Mouse (Mus musculus) thymus, postnatal 4 days (tissue): Measurements from ENCODE around the gene Myh9.
A peak's percentile ranks its signal among the peaks of the same experiment; 100 is the strongest.

Source experiments
- DNase-seq: peaks from one replicate; pipeline ENCODE4 v3.0.0; 2021

Gene Myh9

GRCm38 (mm10) chr15:77841361-77842046 lies 471 bp downstream of the Myh9 start:
- peak; percentile 72 for DNase-seq

GRCm38 (mm10) chr15:77840450-77841360 lies 1.3 kb downstream of the Myh9 start:
- peak; percentile 64 for DNase-seq

- peak; percentile 54 for DNase-seq
Observed at GRCm38 (mm10) chr15:77839529-77840286, 2.3 kb downstream of the Myh9 start.

GRCm38 (mm10) chr15:77838530-77839387 lies 3.2 kb downstream of the Myh9 start:
- peak; percentile 61 for DNase-seq

GRCm38 (mm10) chr15:77837444-77838117 lies 4.4 kb downstream of the Myh9 start:
- no peak for DNase-seq

GRCm38 (mm10) chr15:77836692-77837443 lies 5.1 kb downstream of the Myh9 start:
- DNase-seq: no peak

- DNase-seq: peak; percentile 50
Observed at GRCm38 (mm10) chr15:77835930-77836653, 5.9 kb downstream of the Myh9 start.

- peak; percentile 63 for DNase-seq
Observed at GRCm38 (mm10) chr15:77834336-77835268, 7.4 kb downstream of the Myh9 start.

- DNase-seq: no peak
Observed at GRCm38 (mm10) chr15:77833731-77834130, 8.2 kb downstream of the Myh9 start.

- peak; percentile 54 for DNase-seq
Observed at GRCm38 (mm10) chr15:77833083-77833482, 8.9 kb downstream of the Myh9 start.

- DNase-seq: peak; percentile 60
Observed at GRCm38 (mm10) chr15:77832458-77832904, 9.5 kb downstream of the Myh9 start.

GRCm38 (mm10) chr15:77831754-77832457 lies 10.1 kb downstream of the Myh9 start:
- no peak for DNase-seq

GRCm38 (mm10) chr15:77831138-77831579 lies 10.8 kb downstream of the Myh9 start:
- DNase-seq: no peak

GRCm38 (mm10) chr15:77830481-77831137 lies 11.4 kb downstream of the Myh9 start:
- no peak for DNase-seq

GRCm38 (mm10) chr15:77829542-77829941 lies 12.4 kb downstream of the Myh9 start:
- no peak for DNase-seq

- no peak for DNase-seq
Observed at GRCm38 (mm10) chr15:77828910-77829309, 13.1 kb downstream of the Myh9 start.

- DNase-seq: no peak
Observed at GRCm38 (mm10) chr15:77828242-77828641, 13.7 kb downstream of the Myh9 start.

- DNase-seq: no peak
Observed at GRCm38 (mm10) chr15:77827794-77828193, 14.2 kb downstream of the Myh9 start.
